Mouse (Mus musculus) intestine, postnatal 0 days (tissue): ENCODE results near the gene Ankrd10. TPM values are rescaled to one million over a fixed set of nuclear protein-coding genes. Genes with fewer than 3 reads are reported as not detected.

Source experiments
- ATAC-seq: fragments of 200-750 bp; cut with Nextera tagmentation; 2 replicates; pipeline ENCODE4 v1.8.0; 2017; ENCODE audit warnings: mild to moderate bottlenecking, moderate TSS enrichment, moderate library complexity
- H3K27ac ChIP-seq: fragments of 300-500 bp; sonication (generic); 2 replicates; pipeline ENCODE4 v1.5.1; 2014; ENCODE audit warnings: mild to moderate bottlenecking, low read depth, low read length, moderate library complexity
- H3K27me3 ChIP-seq: fragments of 300-500 bp; sonication (generic); replicated peaks from 2 replicates; pipeline ENCODE4 v1.6.1; 2014; ENCODE audit warnings: low read length, mixed read lengths; ENCODE audit not compliant: control insufficient read depth, insufficient read depth
- H3K36me3 ChIP-seq: fragments of 300-500 bp; sonication (generic); 2 replicates; pipeline ENCODE4 v1.6.1; 2014; ENCODE audit warnings: mild to moderate bottlenecking, moderate library complexity; ENCODE audit not compliant: control insufficient read depth, insufficient read depth
- H3K4me1 ChIP-seq: fragments of 300-500 bp; sonication (generic); replicated peaks from 2 replicates; pipeline ENCODE4 v1.6.1; 2014; ENCODE audit warnings: antibody characterized with exemption, low read length, mixed read lengths; ENCODE audit not compliant: control insufficient read depth, insufficient read depth
- H3K4me2 ChIP-seq: fragments of 300-500 bp; sonication (generic); replicated peaks from 2 replicates; pipeline ENCODE4 v1.6.1; 2014; ENCODE audit warnings: low read depth, mild to moderate bottlenecking, moderate library complexity
- H3K4me3 ChIP-seq: fragments of 300-500 bp; sonication (generic); 2 replicates; pipeline ENCODE4 v1.5.1; 2014; ENCODE audit warnings: low read depth, low read length
- H3K9ac ChIP-seq: fragments of 300-500 bp; sonication (generic); 2 replicates; pipeline ENCODE4 v1.6.1; 2014; ENCODE audit warnings: mild to moderate bottlenecking, low read depth, low read length
- H3K9me3 ChIP-seq: fragments of 300-500 bp; sonication (generic); 2 replicates; pipeline ENCODE4 v1.6.1; 2016; ENCODE audit warnings: mixed run types; ENCODE audit not compliant: control insufficient read depth
- CTCF ChIP-seq: sonication (generic); IDR thresholded peaks from 2 replicates; pipeline ENCODE4 v1.5.1; 2016; ENCODE audit warnings: low read depth, mild to moderate bottlenecking, control low read depth, antibody characterized with exemption, moderate library complexity
- WGBS: fragments of 180-500 bp; shearing (Covaris S2); extraction: QIAGEN DNeasy Blood & Tissue Kit; methylation state at CpG from one replicate; pipeline ENCODE4 v1.1.7; 2014; 5-methylcytosine and 5-hydroxymethylcytosine counted together
- polyA plus RNA-seq: library from polyadenylated mRNA; unstranded; fragments of >200 nt; fragmentation: Nextera tagmentation; extraction: Ambion mirVana; gene quantifications from 2 replicates; pipeline ENCODE4 v1.2.1, GENCODE M21; 2015

Gene Ankrd10
- polyA plus RNA-seq, 1 experiment from 2014 or later = 24.2 TPM

DNA sequence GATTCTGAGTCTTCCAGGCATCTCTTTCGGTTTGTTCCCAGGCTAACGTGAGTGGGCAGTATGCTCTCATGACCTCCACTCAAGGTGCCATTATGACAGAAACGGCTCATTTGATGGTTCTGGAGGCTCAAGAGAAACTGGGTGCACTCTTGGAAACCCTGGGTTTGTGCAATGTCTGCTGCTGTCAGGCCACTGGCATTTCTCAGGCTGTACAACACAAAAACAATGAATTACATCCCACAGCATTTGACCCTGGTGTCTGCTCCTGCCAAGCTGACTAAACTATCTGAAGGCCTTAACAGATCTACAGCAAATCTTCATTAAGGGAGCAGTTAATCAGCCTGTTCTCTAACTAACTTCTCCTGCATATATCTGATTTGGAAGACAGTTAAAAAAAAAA, 16.5 kb downstream of the Ankrd10 start:
- WGBS = 83% methylated on average over 3 of the region's 3 CpGs
- no peak for TF ChIP-seq CTCF
- no peaks in the 10 kb centered on the region for H3K9me3 ChIP-seq
- H3K4me3 ChIP-seq = no peak overlapping the region
- ATAC-seq = no peak
- H3K27me3 ChIP-seq = no peaks in the 10 kb centered on the region
- no peak overlapping the region for H3K27ac ChIP-seq
- H3K4me2 ChIP-seq = no peak overlapping the region
- peaks cover 65% of the 10 kb centered on the region for H3K36me3 ChIP-seq
- H3K4me1 ChIP-seq = no peaks in the 10 kb centered on the region
- H3K9ac ChIP-seq = no peak overlapping the region

DNA sequence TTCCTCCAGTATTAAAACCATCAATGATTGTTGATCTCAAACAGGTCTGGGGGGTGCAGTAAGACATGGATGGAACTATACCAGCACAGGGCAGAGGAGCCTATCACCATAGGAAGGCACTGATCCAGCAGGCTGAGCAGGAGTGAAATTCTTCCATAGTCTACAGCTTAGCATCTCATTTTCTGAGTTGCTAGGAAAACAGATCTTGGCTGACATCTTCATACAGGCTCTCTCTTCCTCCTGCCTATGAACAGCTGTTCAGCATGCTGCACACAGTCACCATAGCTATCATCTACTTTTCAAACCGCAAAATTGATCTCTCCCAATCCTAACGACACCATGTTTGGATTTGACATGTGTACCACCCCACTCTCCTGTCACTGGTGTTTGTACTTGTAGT, 17.5 kb downstream of the Ankrd10 start:
- no peaks in the 10 kb centered on the region for H3K27me3 ChIP-seq
- no peak overlapping the region for H3K9ac ChIP-seq
- peaks cover 73% of the 10 kb centered on the region for H3K36me3 ChIP-seq
- no peak overlapping the region for H3K4me2 ChIP-seq
- no peak overlapping the region for H3K27ac ChIP-seq
- TF ChIP-seq CTCF = no peak
- H3K9me3 ChIP-seq = no peaks in the 10 kb centered on the region
- H3K4me3 ChIP-seq = no peak overlapping the region
- WGBS = 88% methylated on average over 2 of the region's 2 CpGs
- H3K4me1 ChIP-seq = no peaks in the 10 kb centered on the region
- ATAC-seq = no peak

DNA sequence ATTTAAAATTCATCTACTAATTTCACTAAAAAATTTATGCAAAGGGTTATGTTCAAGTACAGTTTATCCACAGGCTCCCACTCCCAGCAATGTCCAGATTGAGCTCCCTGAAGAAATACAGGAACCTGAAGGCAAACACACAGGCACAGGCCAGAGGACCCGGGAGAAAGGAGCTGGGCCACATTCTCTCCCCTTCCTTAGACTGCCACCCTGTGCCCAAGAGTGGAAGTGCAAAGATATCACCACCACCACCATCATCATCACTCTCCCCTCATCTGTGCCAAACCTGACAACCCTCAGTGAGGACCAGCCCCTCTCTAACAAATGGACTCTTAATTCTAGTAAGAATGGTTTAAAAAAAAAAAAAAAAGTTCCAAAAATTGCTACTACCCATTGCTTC, 19.3 kb downstream of the Ankrd10 start:
- Histone ChIP-seq H3K4me2 (no peak overlapping the region), H3K27ac (no peak overlapping the region), H3K4me3 (no peak overlapping the region), H3K9ac (no peak overlapping the region), H3K4me1 (no peaks in the 10 kb centered on the region), H3K9me3 (no peaks in the 10 kb centered on the region), H3K36me3 (peaks cover 78% of the 10 kb centered on the region), H3K27me3 (no peaks in the 10 kb centered on the region)
- 3% methylated on average over 1 of the region's 1 CpGs for WGBS
- no peak for ATAC-seq
- peak; percentile 87 for TF ChIP-seq CTCF

DNA sequence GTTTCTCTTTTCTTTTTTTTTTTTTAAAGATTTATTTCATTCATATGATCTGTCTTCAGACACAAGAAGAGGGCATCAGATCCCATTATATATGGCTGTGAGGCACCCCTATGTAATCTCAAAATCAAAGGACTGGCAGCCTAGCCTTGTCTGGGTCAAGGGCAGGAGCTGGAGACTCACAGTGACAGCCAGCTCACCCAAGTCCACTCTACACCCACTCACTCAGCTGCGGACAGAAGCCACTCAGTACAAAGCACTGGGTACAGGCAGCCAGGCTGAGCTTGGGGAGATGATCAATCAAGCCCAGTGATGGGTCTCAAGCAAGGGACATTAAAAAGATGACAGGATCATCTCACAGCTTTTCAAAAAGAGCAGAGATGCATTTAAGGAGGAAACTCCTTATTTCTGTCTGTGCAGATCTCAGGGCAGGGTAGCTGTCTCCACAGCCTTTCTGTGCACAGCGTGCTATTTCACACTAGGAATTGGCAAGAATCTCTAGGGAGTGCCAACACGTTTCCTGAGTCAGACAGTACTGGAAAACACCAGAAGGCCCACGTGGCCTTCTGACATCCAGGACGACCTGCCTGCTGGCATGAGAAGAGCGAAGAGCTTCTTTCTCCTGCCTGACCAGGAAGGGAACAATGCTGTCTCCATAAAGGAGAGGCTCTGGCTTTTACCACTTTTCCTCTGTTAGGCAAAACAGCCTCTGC, 21.3 kb downstream of the Ankrd10 start:
- H3K4me1 ChIP-seq = no peaks in the 10 kb centered on the region
- TF ChIP-seq CTCF = no peak
- H3K9me3 ChIP-seq = no peaks in the 10 kb centered on the region
- no peak overlapping the region for H3K9ac ChIP-seq
- no peak for ATAC-seq
- H3K27ac ChIP-seq = no peak overlapping the region
- H3K4me2 ChIP-seq = no peak overlapping the region
- peaks cover 78% of the 10 kb centered on the region for H3K36me3 ChIP-seq
- 87% methylated on average over 6 of the region's 6 CpGs for WGBS
- no peaks in the 10 kb centered on the region for H3K27me3 ChIP-seq
- no peak overlapping the region for H3K4me3 ChIP-seq

DNA sequence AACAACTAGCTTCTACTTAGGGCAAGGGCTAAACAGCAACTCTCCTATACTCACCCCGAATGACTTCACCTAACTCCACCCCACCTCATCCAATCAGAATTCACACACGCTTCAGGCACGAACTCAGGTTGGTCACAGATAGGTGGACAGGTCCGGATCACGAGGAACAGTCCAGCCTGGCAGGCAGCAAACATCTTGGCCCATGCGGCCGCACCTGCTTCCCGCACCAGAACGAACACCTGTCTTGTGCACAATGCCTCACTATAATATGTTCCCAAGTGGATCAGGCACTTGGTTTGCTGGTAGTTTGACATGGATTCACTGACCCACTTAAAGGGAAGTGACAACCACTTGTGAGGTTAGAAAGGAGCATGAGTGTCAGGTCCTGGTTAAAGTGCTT, 26.7 kb downstream of the Ankrd10 start:
- no peak for TF ChIP-seq CTCF
- H3K9me3 ChIP-seq = no peaks in the 10 kb centered on the region
- ATAC-seq = no peak
- H3K27me3 ChIP-seq = no peaks in the 10 kb centered on the region
- H3K4me3 ChIP-seq = no peak overlapping the region
- no peak overlapping the region for H3K4me2 ChIP-seq
- no peak overlapping the region for H3K9ac ChIP-seq
- H3K27ac ChIP-seq = no peak overlapping the region
- H3K36me3 ChIP-seq = peaks cover 52% of the 10 kb centered on the region
- no peaks in the 10 kb centered on the region for H3K4me1 ChIP-seq
- 95% methylated on average over 9 of the region's 9 CpGs for WGBS

DNA sequence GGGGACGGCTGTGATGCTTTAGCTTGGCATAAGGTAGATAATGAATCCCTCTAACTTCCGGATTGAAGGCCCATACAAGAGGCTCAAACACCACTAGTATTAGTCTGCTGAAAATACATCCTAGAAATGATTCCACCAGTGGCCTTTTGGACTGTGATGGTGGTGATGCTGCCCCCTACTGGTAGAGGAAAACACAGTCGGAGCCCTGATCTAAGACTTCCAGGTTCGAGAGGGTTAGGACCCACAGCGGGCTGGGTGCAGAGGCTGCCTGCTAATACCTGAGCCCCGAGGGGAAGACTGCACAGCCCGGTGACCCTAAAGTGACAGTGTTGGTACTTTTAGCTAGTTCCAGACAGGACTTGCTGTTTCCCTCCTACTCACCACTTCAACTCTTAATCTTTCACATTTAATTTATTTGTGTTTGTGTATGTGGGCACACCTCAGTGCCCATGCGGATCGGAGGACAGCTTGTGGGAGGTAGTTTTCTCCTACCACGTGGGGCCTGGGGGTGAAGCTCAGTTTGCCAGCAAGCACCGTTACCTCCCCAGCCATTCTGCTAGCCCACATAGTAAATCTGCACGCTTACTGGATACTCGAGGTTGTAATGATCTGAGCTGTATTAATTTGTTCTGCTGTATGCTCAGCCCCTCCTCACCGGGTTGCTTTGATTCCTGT, 33.4 kb downstream of the Ankrd10 start:
- 0 out of 2 replicates have a peak, but pooled peaks have one; percentile 31 for ATAC-seq

More for the DNA sequence above, 33.4 kb downstream of the Ankrd10 start:
- peak; percentile 92 for TF ChIP-seq CTCF
- WGBS = 37% methylated on average over 14 of the region's 14 CpGs
- Histone ChIP-seq H3K4me2 (no peak overlapping the region), H3K9ac (no peak overlapping the region), H3K4me3 (no peak overlapping the region), H3K27me3 (no peaks in the 10 kb centered on the region), H3K4me1 (no peaks in the 10 kb centered on the region), H3K27ac (no peak overlapping the region), H3K9me3 (no peaks in the 10 kb centered on the region), H3K36me3 (0 out of 2 replicates have a peak, but pooled peaks cover 7% of the 10 kb centered on the region)
